Mouse (Mus musculus) hematopoietic stem cell, adult 5-6 weeks (primary cell): ENCODE measurements around the gene Igsf10. TPM values are rescaled to one million over a fixed set of nuclear protein-coding genes. Genes with fewer than 3 reads are reported as not detected.

Source experiments
- ATAC-seq, 2 experiments: fragments of 125-278 bp in 1 of 2; replicated peaks in 1 of 2; 2 replicates each; pipeline ENCODE4 v1.8.0; 2016 to 2017; ENCODE audit warnings: inconsistent platforms in 2 of 2, mild to moderate bottlenecking in 2 of 2, moderate number of reproducible peaks in 2 of 2, low read depth in 1 of 2, moderate TSS enrichment in 1 of 2; ENCODE audit not compliant: low FRiP score in 2 of 2, poor library complexity in 2 of 2, severe bottlenecking in 2 of 2, insufficient read depth in 1 of 2, low TSS enrichment in 1 of 2
- total RNA-seq: library from RNA; stranded (forward); fragments of 172-1452, 232-1000 nt; gene quantifications from 2 replicates; pipeline ENCODE4 v1.2.3, GENCODE M21; 2017

Igsf10 gene
- total RNA-seq, 1 experiment from 2014 or later = 0.60 TPM

DNA sequence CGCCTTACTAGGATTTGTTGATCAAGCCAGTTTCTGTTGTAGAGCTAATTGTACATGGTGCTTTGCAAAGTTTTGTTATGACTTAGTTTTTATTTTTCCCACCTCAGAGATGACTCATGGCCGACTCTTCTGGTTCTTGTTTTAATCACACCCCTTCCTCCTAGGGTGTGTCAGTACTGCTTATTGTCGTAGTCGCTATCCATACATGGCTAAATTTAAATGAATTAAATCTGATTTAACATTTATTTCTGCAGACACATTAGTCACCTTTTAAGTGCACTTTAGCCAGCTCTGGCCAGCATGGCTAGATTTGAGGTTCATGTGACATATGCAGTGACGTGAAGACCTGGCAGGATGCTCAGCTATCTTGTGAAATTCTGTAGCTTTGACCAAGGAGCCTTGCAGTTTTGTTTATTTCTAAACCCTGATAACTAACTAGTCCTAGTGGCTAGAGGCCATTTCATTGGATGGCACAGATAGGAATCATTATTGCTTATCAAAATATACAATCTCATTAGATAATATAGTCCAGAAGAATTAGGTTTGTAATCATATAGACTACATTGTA is 47.5 kb downstream of the Igsf10 start:
- ATAC-seq = no peak

- no peak for ATAC-seq
These were observed 48.3 kb downstream of the Igsf10 start for GRCm38 (mm10) chr3:59295699-59296562.

DNA sequence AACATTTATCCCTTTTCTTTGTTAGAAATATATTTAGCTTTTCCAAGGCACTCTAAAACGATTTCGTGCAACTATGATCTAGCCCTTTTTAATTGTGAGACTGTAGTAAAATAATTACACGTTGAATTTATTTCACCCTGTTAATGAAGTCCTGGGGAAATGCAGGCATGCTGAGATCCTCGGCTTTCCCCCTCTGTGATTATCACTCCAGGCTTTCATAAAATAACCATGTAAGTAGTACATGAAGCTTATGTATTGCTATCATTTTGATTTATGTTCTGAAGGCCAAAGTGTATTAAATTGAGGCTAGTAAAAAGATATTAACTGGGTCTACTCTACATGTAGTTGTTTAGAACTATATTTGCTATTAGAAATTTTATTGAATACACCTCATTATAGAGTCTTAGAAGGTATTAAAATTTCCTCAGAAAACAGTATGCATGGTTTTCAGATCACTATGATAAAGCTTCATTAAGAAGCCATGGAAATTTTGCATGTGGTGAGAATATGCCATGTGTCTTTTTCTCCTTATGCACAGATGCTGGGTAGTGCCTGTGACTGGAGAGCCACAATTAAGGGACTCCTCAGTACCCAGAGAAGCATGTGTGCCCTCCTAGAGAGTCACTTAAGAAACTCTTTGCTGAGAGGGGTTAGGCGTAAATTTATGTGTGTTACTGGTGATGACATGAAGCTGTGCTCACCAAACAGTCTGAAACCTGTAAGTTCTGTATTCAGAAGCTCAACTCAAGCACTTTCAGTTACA is 50.6 kb downstream of the Igsf10 start:
- ATAC-seq = no peak

DNA sequence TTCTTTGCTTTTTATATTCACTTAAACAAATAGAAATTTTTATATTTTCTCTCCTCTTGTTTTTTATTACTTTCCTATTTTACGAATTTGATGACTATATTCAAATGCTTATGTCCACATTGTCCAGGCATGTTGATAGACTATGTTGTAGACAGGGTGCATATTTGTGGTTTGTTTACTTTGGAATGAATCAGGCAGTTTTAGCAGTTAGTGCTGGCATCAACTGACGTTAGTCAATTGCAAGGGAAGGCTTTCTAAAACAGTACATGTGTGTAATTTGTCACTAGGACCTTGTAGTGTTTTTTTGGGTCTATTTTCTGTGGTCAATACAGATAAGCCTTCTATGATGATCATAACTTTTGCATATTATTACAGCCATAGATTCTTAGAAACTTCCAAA is 53.6 kb downstream of the Igsf10 start:
- no peak for ATAC-seq

- no peak for ATAC-seq
These were observed 65.6 kb downstream of the Igsf10 start for GRCm38 (mm10) chr3:59278620-59279019.

DNA sequence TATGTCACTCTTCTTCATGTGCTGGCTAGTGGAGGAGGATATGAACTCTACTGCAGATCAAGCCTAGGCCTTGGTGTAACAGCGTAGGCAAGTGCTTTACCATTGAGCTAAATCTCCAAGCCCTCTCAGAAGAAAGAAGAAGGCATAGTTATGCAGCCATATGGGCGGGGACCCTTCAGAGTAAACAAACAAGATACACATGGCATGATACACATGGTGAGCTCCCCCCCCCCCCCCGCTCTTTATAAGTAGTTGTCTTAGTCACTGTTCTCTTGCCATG is 66.0 kb downstream of the Igsf10 start:
- ATAC-seq = no peak

- no peak for ATAC-seq
These were observed 66.5 kb downstream of the Igsf10 start for GRCm38 (mm10) chr3:59277502-59278253.

DNA sequence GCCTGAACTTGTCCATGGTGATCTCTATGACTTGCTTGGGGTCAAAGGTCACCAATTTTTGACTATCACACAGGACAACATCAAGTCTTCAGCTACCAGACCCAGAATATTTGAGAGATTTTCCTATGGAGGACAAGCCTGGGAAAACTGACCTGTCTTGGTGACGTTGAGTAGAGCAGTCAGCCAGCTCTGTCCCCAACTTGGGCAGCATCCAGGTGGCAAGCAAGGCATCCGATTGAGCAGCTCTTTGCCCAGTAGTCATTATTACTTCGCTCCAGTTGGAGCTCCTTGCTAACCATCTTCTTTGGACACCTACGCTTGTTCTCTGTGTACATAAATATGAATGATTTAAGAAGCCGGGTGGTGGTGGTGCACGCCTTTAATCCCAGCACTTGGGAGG is 73.4 kb downstream of the Igsf10 start:
- no peak for ATAC-seq

Other genes starting within 250 kb of the Igsf10 start
- gene Gpr171, start 242.6 kb downstream of the Igsf10 start, total RNA-seq = 143 and 156 TPM in 2 replicates
- gene P2ry14, start 190.8 kb downstream of the Igsf10 start, total RNA-seq = 53.2 and 54.7 TPM in 2 replicates
- gene Gpr87, start 149.3 kb downstream of the Igsf10 start, total RNA-seq = not detected in 2 replicates
- gene P2ry13, start 133.5 kb downstream of the Igsf10 start, total RNA-seq = 2.0 and 4.9 TPM in 2 replicates
- gene P2ry12, start 81.5 kb downstream of the Igsf10 start, total RNA-seq = 0.30 and 2.3 TPM in 2 replicates